Mouse (Mus musculus) macrophage (primary cell): ENCODE data around the gene Selenoh. TPM values are rescaled to one million over a fixed set of nuclear protein-coding genes. Genes with fewer than 3 reads are reported as not detected.
A peak's percentile ranks its signal among the peaks of the same experiment; 100 is the strongest.
"Not testable (repeated sequence)": the region's sequence is repeated elsewhere in the genome, so short reads cannot be mapped to it uniquely, and the experiment has no call there.

Experiments used
- H3K27ac ChIP-seq: fragments of 350-480 bp; formaldehyde crosslinking; 2 replicates; pipeline ENCODE4 v1.9.0; 2021
- H3K36me3 ChIP-seq: fragments of 350-480 bp; formaldehyde crosslinking; 2 replicates; pipeline ENCODE4 v1.9.0; 2021; ENCODE audit errors: inconsistent target
- H3K4me3 ChIP-seq: fragments of 350-480 bp; formaldehyde crosslinking; 2 replicates; pipeline ENCODE4 v1.9.0; 2021; ENCODE audit errors: inconsistent target
- H3K79me2 ChIP-seq: fragments of 350-480 bp; formaldehyde crosslinking; 2 replicates; pipeline ENCODE4 v1.9.0; 2021; ENCODE audit errors: inconsistent target
- whole genome bisulfite sequencing: methylation state at CpG from one replicate; pipeline ENCODE4 v1.1.7; 2026; ENCODE audit warnings: inconsistent platforms; ENCODE audit not compliant: missing documents; 5-methylcytosine and 5-hydroxymethylcytosine counted together
- polyA plus RNA-seq: library from polyadenylated mRNA; stranded (reverse); fragments of 250-400 nt; gene quantifications from 3 replicates; pipeline ENCODE4 v1.2.4, GENCODE M21; 2018; ENCODE audit warnings: inconsistent platforms

Selenoh gene
- polyA plus RNA-seq, 1 experiment from 2014 or later = 14.1 TPM

DNA sequence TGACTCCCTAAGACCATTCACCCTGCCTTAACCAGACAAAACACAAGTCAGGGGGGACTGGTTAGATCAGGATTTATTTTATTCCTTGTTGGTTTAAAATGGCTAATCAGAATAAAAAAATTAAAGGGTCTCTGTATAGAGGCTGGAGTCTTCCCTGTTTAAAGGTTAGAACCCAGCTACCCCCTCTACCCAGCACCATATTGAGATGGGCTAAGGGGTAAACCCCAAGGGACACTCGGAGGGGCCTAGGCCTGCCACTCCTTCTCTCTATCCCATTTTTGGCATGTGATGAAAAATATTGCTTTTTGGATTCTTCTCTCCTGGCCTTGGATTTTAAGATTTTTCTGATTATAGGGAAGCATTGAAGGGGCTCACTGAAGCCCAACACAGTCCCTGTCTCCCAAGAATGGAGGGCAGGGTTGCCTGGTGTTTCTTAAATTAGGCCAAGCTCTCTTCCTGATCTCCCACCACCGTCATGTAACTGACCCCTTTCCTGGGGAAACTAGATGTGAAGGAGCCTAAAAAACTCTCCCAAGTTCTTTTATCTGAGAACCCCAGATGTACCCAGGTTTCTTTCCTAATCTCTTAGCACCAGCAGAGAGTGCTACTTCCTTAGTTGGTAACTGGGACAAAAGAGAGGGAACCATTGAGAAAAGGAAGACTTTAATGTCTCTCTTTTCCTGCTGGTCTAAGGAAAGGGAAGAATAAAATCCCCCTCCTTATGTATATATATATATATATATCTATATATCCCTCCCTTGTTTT lies 17.7 kb upstream of the Selenoh start:
- peaks cover 67% of the 10 kb centered on the region for H3K36me3 ChIP-seq
- H3K27ac ChIP-seq = no peak overlapping the region
- WGBS = 78% methylated on average over 2 of the region's 2 CpGs
- no peaks in the 10 kb centered on the region for H3K79me2 ChIP-seq
- no peak overlapping the region for H3K4me3 ChIP-seq

DNA sequence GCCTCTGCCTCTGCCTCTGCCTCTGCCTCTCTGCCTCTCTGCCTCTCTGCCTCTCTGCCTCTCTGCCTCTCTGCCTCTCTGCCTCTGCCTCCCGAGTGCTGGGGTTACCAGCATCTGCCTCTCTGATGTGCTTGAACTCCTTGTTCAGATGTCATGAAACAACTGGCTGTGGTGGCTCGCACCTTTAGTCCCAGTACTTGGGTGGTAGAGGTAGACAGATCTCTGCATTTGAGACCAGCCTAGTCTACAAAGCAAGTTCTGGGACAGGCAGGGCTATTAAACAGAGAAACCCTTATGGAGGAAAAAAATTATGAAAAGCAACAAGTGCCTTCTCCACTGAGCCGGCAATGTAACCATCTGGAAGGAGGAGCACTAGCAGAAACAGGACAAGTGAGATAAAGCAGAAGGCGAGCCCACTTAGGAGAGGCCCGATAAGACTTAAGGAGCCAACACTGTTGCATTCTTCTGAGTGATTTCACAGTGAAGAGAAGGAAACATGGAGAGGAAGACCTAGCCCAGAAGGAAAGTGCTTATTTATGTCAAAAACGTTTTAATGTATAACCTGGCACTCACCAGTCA lies 12.1 kb upstream of the Selenoh start:
- Histone ChIP-seq H3K36me3 (peaks cover 24% of the 10 kb centered on the region; the same call in 1 of the 2 replicates), H3K4me3 (no peak overlapping the region)

DNA sequence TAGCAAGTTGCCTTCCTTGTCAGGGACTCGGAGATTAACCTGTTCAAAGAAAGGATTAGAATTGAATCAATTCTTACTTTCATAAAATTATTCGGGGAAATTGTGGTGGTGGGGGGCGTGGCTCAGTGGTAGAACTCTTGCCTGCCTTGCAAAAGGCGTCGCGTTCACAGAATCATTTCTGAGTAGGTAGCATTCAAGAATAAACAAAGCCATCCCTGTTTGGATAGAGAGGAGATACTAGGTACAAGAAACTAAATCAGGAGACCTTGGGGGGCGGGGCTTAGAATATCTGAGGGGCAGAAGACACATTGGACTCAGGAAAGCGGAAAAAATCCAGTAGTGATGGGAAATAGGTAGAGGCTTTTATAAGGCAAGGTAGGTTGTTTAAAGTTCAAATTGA lies 8.4 kb upstream of the Selenoh start, which contains the start of gene Tmx2:
Tmx2 (minus strand) TSS at position 125 of the 400 bp plus-strand sequence.
- peak within 1 kb of the TSS; percentile 50 for H3K27ac ChIP-seq
- H3K4me3 ChIP-seq = peak within 1 kb of the TSS; percentile 88
- 0 out of 2 replicates have a peak, but pooled peaks cover 4% of the 10 kb centered on the region for H3K36me3 ChIP-seq
- peaks cover 55% of the 10 kb centered on the region for H3K79me2 ChIP-seq
- 13% methylated on average over 8 of the region's 8 CpGs for WGBS

More for the DNA sequence above, 12.1 kb upstream of the Selenoh start:
- Histone ChIP-seq H3K27ac (no peak overlapping the region), H3K79me2 (peaks cover 36% of the 10 kb centered on the region)
- WGBS = 88% methylated on average over 6 of the region's 6 CpGs

- 0 out of 2 replicates have a peak, but pooled peaks cover 4% of the 10 kb centered on the region for H3K36me3 ChIP-seq
- under 1% methylated on average over 42 of the region's 44 CpGs for WGBS
- peak within 1 kb of the TSS; percentile 50 for H3K27ac ChIP-seq
- peaks cover 55% of the 10 kb centered on the region for H3K79me2 ChIP-seq
- H3K4me3 ChIP-seq = peak within 1 kb of the TSS; percentile 88
Measured at GRCm38 (mm10) chr2:84677968-84678880, 7.7 kb upstream of the Selenoh start, which contains the start of the genes Gm28635 and Med19. Gm28635 (minus strand) TSS chr2:84678041. Med19 (plus strand) TSS chr2:84678402.

DNA sequence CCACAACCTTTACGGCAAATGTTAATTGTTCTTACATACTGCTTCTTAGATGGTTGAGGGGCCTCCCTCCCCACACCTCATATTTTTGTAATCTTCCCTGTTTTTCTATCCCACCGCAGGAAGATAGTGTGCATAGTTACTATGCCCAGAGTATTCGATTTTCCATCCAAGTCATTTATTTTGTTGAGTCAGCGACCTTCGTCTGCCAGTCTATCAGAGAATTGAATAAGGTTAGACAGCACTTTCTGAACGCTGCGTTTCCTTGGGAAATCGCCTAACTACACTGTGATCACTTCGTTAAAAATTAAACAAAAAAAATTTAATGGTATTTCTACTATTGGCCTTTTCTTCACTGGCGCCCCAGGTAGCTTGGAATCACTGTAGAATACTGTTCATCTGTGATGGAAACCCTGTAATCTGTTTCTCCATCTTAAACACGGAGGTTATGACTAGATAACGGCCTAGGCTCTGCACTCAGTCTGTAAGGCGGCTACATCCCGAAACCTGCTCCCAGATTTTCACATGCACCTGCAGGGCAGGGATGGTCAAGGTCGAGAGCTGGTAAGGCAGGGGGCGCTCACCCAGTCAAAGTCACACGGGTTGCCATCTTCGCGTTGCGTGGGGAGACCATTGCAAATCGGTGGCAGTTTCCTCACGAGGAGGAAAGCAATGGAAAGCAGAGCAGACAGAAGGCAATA lies 6.8 kb upstream of the Selenoh start:
- H3K4me3 ChIP-seq = peak overlapping the region; percentile 88
- H3K36me3 ChIP-seq = 0 out of 2 replicates have a peak, but pooled peaks cover 12% of the 10 kb centered on the region
- 13% methylated on average over 17 of the region's 22 CpGs for WGBS
- peak overlapping the region; percentile 50 for H3K27ac ChIP-seq
- H3K79me2 ChIP-seq = peaks cover 55% of the 10 kb centered on the region

DNA sequence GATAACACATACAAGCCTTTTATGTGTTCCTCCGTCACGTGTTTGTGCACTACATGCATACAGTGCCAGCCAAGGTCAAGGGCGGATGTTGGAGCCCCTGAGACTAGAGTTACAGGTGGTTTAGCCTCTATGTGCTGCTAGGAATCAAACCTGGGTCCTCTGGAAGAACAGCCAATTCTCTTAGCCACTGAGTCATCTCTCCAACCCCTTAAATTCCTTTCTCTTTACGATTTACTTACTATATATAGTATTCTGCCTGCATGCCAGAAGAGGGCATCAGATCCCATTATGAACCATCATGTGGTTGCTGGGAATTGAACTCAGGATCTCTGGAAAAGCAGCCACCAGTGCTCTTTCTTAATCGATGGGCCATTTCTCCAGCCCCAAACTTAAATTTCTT lies 965 bp upstream of the Selenoh start:
- H3K4me3 ChIP-seq, H3K27ac ChIP-seq: not testable (repeated sequence)
- 0 out of 2 replicates have a peak, but pooled peaks cover 13% of the 10 kb centered on the region for H3K36me3 ChIP-seq
- no CpG with 5 or more reads among the region's 5 CpGs for WGBS
- H3K79me2 ChIP-seq = peaks cover 21% of the 10 kb centered on the region

GRCm38 (mm10) chr2:84669828-84670568 lies 572 bp downstream of the Selenoh start:
- H3K4me3 ChIP-seq = peak overlapping the region; percentile 96
- 0 out of 2 replicates have a peak, but pooled peaks cover 13% of the 10 kb centered on the region for H3K36me3 ChIP-seq
- peak overlapping the region; percentile 81 for H3K27ac ChIP-seq
- peaks cover 12% of the 10 kb centered on the region for H3K79me2 ChIP-seq
- WGBS = 4% methylated on average over 39 of the region's 39 CpGs

DNA sequence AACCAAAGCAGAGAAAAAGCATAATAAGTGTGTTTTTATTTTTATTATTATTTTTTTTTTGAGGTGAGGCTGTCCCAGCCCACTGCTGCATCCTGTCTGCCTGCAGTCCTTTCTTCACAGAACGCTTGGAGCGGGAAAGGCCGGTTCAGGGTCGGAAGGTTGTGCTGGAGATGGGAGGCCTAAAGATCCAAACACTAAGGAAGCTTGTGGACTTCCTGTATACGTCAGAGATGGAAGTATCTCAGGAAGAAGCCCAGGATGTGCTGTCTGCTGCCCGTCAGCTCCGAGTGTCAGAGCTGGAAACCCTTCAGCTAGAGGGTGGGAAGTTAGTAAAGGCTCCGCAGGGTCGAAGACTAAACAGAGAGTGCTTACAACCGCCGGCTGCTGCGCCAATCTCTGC lies 4.5 kb downstream of the Selenoh start:
- WGBS = 86% methylated on average over 12 of the region's 12 CpGs
- H3K4me3 ChIP-seq = no peak overlapping the region
- peaks cover 12% of the 10 kb centered on the region for H3K79me2 ChIP-seq
- H3K36me3 ChIP-seq = no peaks in the 10 kb centered on the region
- no peak overlapping the region for H3K27ac ChIP-seq

DNA sequence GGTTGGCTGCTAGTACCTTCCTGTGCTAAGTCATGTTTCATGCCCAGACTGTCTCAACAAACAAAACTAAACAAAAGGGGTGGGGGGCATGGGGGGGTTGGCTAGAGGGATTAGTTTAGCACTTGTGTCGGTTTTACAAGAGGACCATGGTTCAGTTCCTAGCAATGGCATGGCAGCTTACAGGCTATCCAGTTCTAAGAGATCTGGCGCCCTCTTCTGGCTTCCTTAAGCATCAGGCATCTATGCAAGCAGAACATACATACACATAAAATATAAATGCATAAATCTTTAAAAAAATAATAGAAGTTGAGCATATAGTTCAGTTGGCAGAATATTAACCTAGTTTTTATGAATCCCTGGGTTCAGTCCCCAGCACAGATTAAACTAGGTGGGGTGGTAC lies 7.7 kb downstream of the Selenoh start:
- WGBS = 45% methylated on average over 2 of the region's 2 CpGs
- Histone ChIP-seq H3K27ac (no peak overlapping the region), H3K36me3 (no peaks in the 10 kb centered on the region), H3K79me2 (no peaks in the 10 kb centered on the region), H3K4me3 (no peak overlapping the region)

DNA sequence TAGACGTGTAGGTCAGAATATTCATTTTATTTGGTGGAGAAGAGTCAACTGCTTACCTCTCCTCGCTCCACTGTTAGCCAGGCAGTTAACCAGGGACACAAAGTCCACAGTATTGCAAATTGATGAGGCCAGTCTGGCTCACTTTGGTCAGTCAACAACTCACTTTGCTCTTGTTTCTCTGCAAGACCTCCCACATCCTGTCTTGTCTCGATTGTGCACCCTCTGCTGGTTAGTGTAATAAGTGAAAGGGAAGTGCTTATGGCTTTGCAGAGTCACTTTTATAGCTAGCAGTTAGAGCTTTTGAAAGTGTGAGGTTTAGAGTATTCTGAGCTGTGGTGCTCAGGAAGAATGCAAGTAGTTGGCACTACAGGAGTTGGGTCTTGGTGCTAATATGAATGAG lies 10.3 kb downstream of the Selenoh start:
- Histone ChIP-seq H3K4me3 (no peak overlapping the region), H3K79me2 (no peaks in the 10 kb centered on the region), H3K36me3 (no peaks in the 10 kb centered on the region), H3K27ac (no peak overlapping the region)
- 50% methylated on average over 2 of the region's 3 CpGs for WGBS

- H3K36me3 ChIP-seq = no peaks in the 10 kb centered on the region
- no peaks in the 10 kb centered on the region for H3K79me2 ChIP-seq
- no peak within 1 kb of the TSS for H3K27ac ChIP-seq
- 96% methylated on average over 29 of the region's 32 CpGs for WGBS
- H3K4me3 ChIP-seq = no peak within 1 kb of the TSS
Measured at GRCm38 (mm10) chr2:84658806-84659205, 11.8 kb downstream of the Selenoh start, which contains the start of gene Btbd18. Btbd18 (plus strand) TSS chr2:84659079.

- WGBS = no CpG with 5 or more reads among the region's 1 CpGs
- Histone ChIP-seq H3K79me2 (no peaks in the 10 kb centered on the region), H3K4me3 (no peak overlapping the region), H3K27ac (peak overlapping the region; percentile 41), H3K36me3 (no peaks in the 10 kb centered on the region)
Measured at GRCm38 (mm10) chr2:84655864-84656263, 14.7 kb downstream of the Selenoh start.

DNA sequence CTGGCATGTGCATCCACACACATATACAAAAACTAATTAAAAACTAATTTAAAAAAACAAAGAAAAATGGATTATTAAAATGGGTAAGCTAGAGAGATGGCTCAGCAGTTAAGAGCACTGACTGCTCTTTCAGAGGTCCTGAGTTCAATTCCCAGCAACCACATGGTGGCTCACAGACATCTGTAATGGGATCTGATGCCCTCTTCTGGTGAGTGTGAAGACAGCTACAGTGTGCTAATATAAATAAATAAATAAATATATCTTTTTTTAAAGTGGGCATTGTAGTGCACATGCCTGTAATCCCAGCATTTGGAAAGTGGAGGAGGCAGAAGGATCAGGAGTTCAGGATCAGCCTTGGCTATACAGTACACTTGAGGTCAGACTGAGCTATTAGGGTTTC lies 17.2 kb downstream of the Selenoh start:
- peaks cover 21% of the 10 kb centered on the region for H3K79me2 ChIP-seq
- no peak overlapping the region for H3K27ac ChIP-seq
- no peaks in the 10 kb centered on the region for H3K36me3 ChIP-seq
- H3K4me3 ChIP-seq = no peak overlapping the region
